ENCODE assay signal across 19 mouse cellular contexts in genomic region chr6:33772551-33773315, GRCm38 (mm10).
DNase-seq lines count a peak whose midpoint lies in the region; ATAC-seq and TF ChIP-seq lines count a peak whose summit lies in the region.
"Had no signal": no experiment of that assay in that cellular context is flagged by ENCODE, and none has a peak within 500 bp of the region (broad histone marks: within the 10 kb centered on the region; RNA-seq: fewer than 3 reads in every experiment).

No protein-coding gene starts in this region.

- ATAC-seq in forebrain, embryonic 12.5 days (ENCODE audit: low FRiP score), result no peak
- ATAC-seq in midbrain, embryonic 16.5 days, result no peak
- no peak for ATAC-seq in midbrain, embryonic 15.5 days (replicated peaks)

- no peak for TF ChIP-seq CTCF in brain, embryonic 14.5 days (IDR thresholded peaks at IDR 0.05; ENCODE audit: borderline replicate concordance, extremely low read depth, insufficient read depth, insufficient read length)

- no peak for DNase-seq in forebrain, embryonic 10.5 days (ENCODE audit: extremely low spot score, low spot score)
- DNase-seq in brain, embryonic 14.5 days (ENCODE audit: low read depth), result peak; percentile 78
- peak; percentile 11 for DNase-seq in thymus, postnatal 25 days
- no peak for DNase-seq in frontal cortex, adult 2 months (ENCODE audit: extremely low spot score in 1 of 2, low spot score in 1 of 2)
- no peak for DNase-seq in spleen, adult 12 weeks (ENCODE audit: low spot score)
- DNase-seq: cerebellum, postnatal 10 days; embryo, embryonic 11 days; heart, adult 2 months; left cerebral cortex, postnatal 4 days; lung, adult 18-20 months; right cerebral cortex, postnatal 4 days had no signal

- no peaks in the 10 kb centered on the region for H3K36me3 ChIP-seq in forebrain, embryonic 12.5 days (replicated peaks)
- no peaks in the 10 kb centered on the region; the same call in 1 of the 2 replicates for H3K36me3 ChIP-seq in forebrain, embryonic 10.5 days (replicated peaks)
- H3K36me3 ChIP-seq in midbrain, embryonic 16.5 days (ENCODE audit: control insufficient read depth, insufficient read depth, low read length), result no peaks in the 10 kb centered on the region
- H3K36me3 ChIP-seq in midbrain, embryonic 15.5 days (replicated peaks), result no peaks in the 10 kb centered on the region
- H3K36me3 ChIP-seq: embryonic facial prominence, embryonic 15.5 days; hindbrain, embryonic 10.5 days; kidney, embryonic 15.5 days; neural tube, embryonic 12.5 days had no signal

- no peak overlapping the region for H3K9ac ChIP-seq in forebrain, embryonic 12.5 days
- no peak overlapping the region for H3K9ac ChIP-seq in midbrain, embryonic 16.5 days (ENCODE audit: low read depth, low read length)
- no peak overlapping the region for H3K9ac ChIP-seq in midbrain, embryonic 15.5 days
- H3K9ac ChIP-seq: embryonic facial prominence, embryonic 15.5 days; kidney, embryonic 15.5 days; neural tube, embryonic 12.5 days had no signal

- H3K27ac ChIP-seq in forebrain, embryonic 12.5 days, result 0 out of 2 replicates have a peak overlapping the region, but pooled peaks have one; percentile 31
- H3K27ac ChIP-seq in forebrain, embryonic 10.5 days, result no peak overlapping the region
- H3K27ac ChIP-seq in midbrain, embryonic 16.5 days (ENCODE audit: low read length), result peak overlapping the region; percentile 20; the same call in 1 of the 2 replicates
- H3K27ac ChIP-seq in midbrain, embryonic 15.5 days, result no peak overlapping the region
- H3K27ac ChIP-seq: embryonic facial prominence, embryonic 15.5 days; heart, adult 2 months; hindbrain, embryonic 10.5 days; kidney, embryonic 15.5 days; layer of hippocampus, adult 2 months; neural tube, embryonic 12.5 days had no signal

- H3K4me1 ChIP-seq in forebrain, embryonic 12.5 days, result peaks cover 11% of the 10 kb centered on the region; the same call in 1 of the 2 replicates
- peaks cover 17% of the 10 kb centered on the region; the same call in 1 of the 2 replicates for H3K4me1 ChIP-seq in forebrain, embryonic 10.5 days
- H3K4me1 ChIP-seq in midbrain, embryonic 16.5 days (ENCODE audit: control insufficient read depth, insufficient read depth, low read length), result peaks cover 4% of the 10 kb centered on the region; the same call in 1 of the 2 replicates
- no peaks in the 10 kb centered on the region for H3K4me1 ChIP-seq in midbrain, embryonic 15.5 days
- H3K4me1 ChIP-seq: embryonic facial prominence, embryonic 15.5 days; hindbrain, embryonic 10.5 days; kidney, embryonic 15.5 days; neural tube, embryonic 12.5 days had no signal

- H3K9me3 ChIP-seq in forebrain, embryonic 12.5 days, result no peaks in the 10 kb centered on the region
- H3K9me3 ChIP-seq in forebrain, embryonic 10.5 days, result no peaks in the 10 kb centered on the region
- no peaks in the 10 kb centered on the region for H3K9me3 ChIP-seq in midbrain, embryonic 16.5 days (replicated peaks; ENCODE audit: control insufficient read depth, low read length, poor library complexity, severe bottlenecking)
- H3K9me3 ChIP-seq in midbrain, embryonic 15.5 days, result no peaks in the 10 kb centered on the region
- H3K9me3 ChIP-seq: embryonic facial prominence, embryonic 15.5 days; hindbrain, embryonic 10.5 days; kidney, embryonic 15.5 days; neural tube, embryonic 12.5 days had no signal

- H3K4me3 ChIP-seq in forebrain, embryonic 12.5 days (replicated peaks), result no peak overlapping the region
- no peak overlapping the region for H3K4me3 ChIP-seq in forebrain, embryonic 10.5 days
- H3K4me3 ChIP-seq in midbrain, embryonic 16.5 days (ENCODE audit: low read depth, low read length), result no peak overlapping the region
- H3K4me3 ChIP-seq in midbrain, embryonic 15.5 days, result no peak overlapping the region
- H3K4me3 ChIP-seq: embryonic facial prominence, embryonic 15.5 days; heart, adult 2 months; hindbrain, embryonic 10.5 days; kidney, embryonic 15.5 days; layer of hippocampus, adult 2 months; neural tube, embryonic 12.5 days had no signal

- H3K27me3 ChIP-seq in forebrain, embryonic 12.5 days, result no peaks in the 10 kb centered on the region
- no peaks in the 10 kb centered on the region for H3K27me3 ChIP-seq in forebrain, embryonic 10.5 days (ENCODE audit: poor library complexity, severe bottlenecking)
- no peaks in the 10 kb centered on the region for H3K27me3 ChIP-seq in midbrain, embryonic 16.5 days (ENCODE audit: control insufficient read depth, insufficient read depth, low read depth, low read length)
- no peaks in the 10 kb centered on the region for H3K27me3 ChIP-seq in midbrain, embryonic 15.5 days (replicated peaks)
- H3K27me3 ChIP-seq: embryonic facial prominence, embryonic 15.5 days; kidney, embryonic 15.5 days; neural tube, embryonic 12.5 days had no signal

- 56% methylated on average over 9 of the region's 9 CpGs for WGBS in forebrain, embryonic 12.5 days
- WGBS in forebrain, embryonic 10.5 days, result 81% methylated on average over 9 of the region's 9 CpGs
- WGBS in midbrain, embryonic 16.5 days, result 48% methylated on average over 9 of the region's 9 CpGs
- WGBS in midbrain, embryonic 15.5 days, result 54% methylated on average over 9 of the region's 9 CpGs

- no peak overlapping the region for H3K4me2 ChIP-seq in forebrain, embryonic 12.5 days
- H3K4me2 ChIP-seq in midbrain, embryonic 16.5 days (ENCODE audit: low read length), result no peak overlapping the region
- no peak overlapping the region for H3K4me2 ChIP-seq in midbrain, embryonic 15.5 days
- H3K4me2 ChIP-seq: embryonic facial prominence, embryonic 15.5 days; kidney, embryonic 15.5 days; neural tube, embryonic 12.5 days had no signal

- TF ChIP-seq POLR2A in brain, embryonic 14.5 days (IDR thresholded peaks at IDR 0.05; ENCODE audit: borderline replicate concordance, extremely low read depth, insufficient read depth, insufficient read length, poor library complexity, severe bottlenecking), result no peak

Comparison
In these comparisons a context has a peak if more than half of its experiments do, and no peak if none do; other contexts are left out.
1. H3K27ac ChIP-seq: peak in forebrain, embryonic 12.5 days (single experiment) and midbrain, embryonic 16.5 days (single experiment); none in forebrain, embryonic 10.5 days (single experiment) and midbrain, embryonic 15.5 days (single experiment).
2. DNase-seq: peak in brain, embryonic 14.5 days (single experiment) and thymus, postnatal 25 days (single experiment); none in forebrain, embryonic 10.5 days (single experiment), frontal cortex, adult 2 months (0 of 2) and spleen, adult 12 weeks (single experiment).